ENCODE assay signal across 20 mouse cellular contexts in the genomic region with DNA sequence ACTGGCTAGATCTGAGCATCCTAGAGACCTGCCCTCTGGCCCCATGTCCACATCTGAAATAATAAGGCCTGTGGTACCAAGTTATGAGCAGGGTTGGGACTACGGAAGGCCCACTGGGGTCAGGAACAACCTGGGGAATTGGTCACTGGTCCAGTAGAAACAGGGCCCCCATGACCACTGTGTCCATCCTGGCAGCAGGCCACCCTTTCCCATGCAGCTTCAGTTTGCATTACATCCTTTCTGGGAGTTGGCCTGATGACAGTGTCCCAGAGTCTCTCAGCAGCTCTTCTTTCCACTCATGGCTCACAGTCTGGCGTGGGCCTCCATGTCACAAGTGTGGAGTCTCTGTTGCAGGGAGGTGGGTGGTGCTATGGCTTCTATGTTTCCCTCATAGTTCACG. TPM values are rescaled to one million over a fixed set of nuclear protein-coding genes. Genes with fewer than 3 reads are reported as not detected.
"Had no signal": no experiment of that assay in that cellular context is flagged by ENCODE, and none has a peak within 500 bp of the region (broad histone marks: within the 10 kb centered on the region; RNA-seq: fewer than 3 reads in every experiment).

No protein-coding gene starts in this region.

- H3K27ac ChIP-seq: lung, embryonic 15.5 days; macrophage; midbrain, embryonic 12.5 days; neural tube, embryonic 12.5 days; stomach, embryonic 15.5 days; stomach, postnatal 0 days had no signal

- H3K4me1 ChIP-seq: lung, embryonic 15.5 days; megakaryocyte, embryonic 14.5 days; midbrain, embryonic 12.5 days; neural tube, embryonic 12.5 days had no signal

- H3K9me3 ChIP-seq: lung, embryonic 15.5 days; megakaryocyte, embryonic 14.5 days; midbrain, embryonic 12.5 days; neural tube, embryonic 12.5 days; stomach, embryonic 15.5 days had no signal

- H3K4me2 ChIP-seq: lung, embryonic 15.5 days; midbrain, embryonic 12.5 days; neural tube, embryonic 12.5 days; stomach, embryonic 15.5 days had no signal

- H3K27me3 ChIP-seq: lung, embryonic 15.5 days; megakaryocyte, embryonic 14.5 days; midbrain, embryonic 12.5 days; neural tube, embryonic 12.5 days; stomach, embryonic 15.5 days had no signal

- DNase-seq: lung, adult 2 months; lung, postnatal 14 days; lung, postnatal 36 days; midbrain, embryonic 14.5 days; right cerebral cortex, postnatal 14 days; thymus, adult 2 months; thymus, postnatal 25 days; thymus, postnatal 4 days had no signal

- H3K4me3 ChIP-seq: lung, embryonic 15.5 days; megakaryocyte, embryonic 14.5 days; midbrain, embryonic 12.5 days; neural tube, embryonic 12.5 days; stomach, embryonic 15.5 days had no signal

- H3K9ac ChIP-seq: lung, embryonic 15.5 days; midbrain, embryonic 12.5 days; neural tube, embryonic 12.5 days; stomach, embryonic 15.5 days had no signal

- H3K36me3 ChIP-seq: lung, embryonic 15.5 days; midbrain, embryonic 12.5 days; neural tube, embryonic 12.5 days; stomach, embryonic 15.5 days had no signal

- ATAC-seq: lung, postnatal 0 days had no signal

RNA-seq across cellular contexts. Expression of a gene that starts 1.6 kb away (rescaled TPM):
- total RNA-seq: monocyte, adult 5-6 weeks had no signal
- polyA plus RNA-seq: midbrain, embryonic 12.5 days; midbrain, embryonic 14.5 days; midbrain, embryonic 16.5 days; testis, adult 2 months had no signal

RNA-seq across cellular contexts. Expression of a gene that starts 25.6 kb away (rescaled TPM):
- total RNA-seq: megakaryocyte progenitor cell, adult 5-6 weeks; monocyte, adult 5-6 weeks had no signal
- polyA plus RNA-seq: macrophage; testis, adult 2 months; thymus, adult 2 months had no signal
